Mouse (Mus musculus): ENCODE results near the gene Map1b. TPM values are rescaled to one million over a fixed set of nuclear protein-coding genes. Genes with fewer than 3 reads are reported as not detected.

The Map1b gene
- total RNA-seq (2014; rRNA removed) (589 and 781 TPM in 2 replicates), polyA plus RNA-seq (2015; fragmentation: Nextera tagmentation; extraction: Ambion mirVana) (1,169 and 2,082 TPM in 2 replicates)

DNA sequence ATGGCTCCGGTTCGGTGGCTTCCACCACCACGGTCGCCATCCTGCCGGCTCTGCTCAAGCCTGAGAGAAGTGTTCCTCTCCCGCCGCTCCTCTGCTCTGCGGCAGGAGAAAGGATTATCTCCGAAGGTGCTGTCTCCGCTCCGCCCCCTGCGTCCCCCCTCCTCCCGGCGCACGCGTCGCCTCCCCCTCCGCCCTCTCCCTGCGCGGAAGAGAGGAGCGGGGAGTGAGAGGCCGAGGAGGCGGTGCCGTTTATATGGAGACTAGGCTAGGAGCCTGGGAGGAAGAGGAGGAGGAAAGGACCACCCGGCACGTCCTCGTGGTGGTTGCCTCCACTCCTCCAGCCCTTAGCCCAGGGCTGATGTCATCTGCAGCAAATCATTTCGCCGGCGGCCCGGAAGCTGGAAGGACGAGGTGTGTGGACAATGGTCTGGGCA lies at the start of gene Map1b:
TSS of gene Map1b (minus strand) at position 93 of the 434 bp plus-strand sequence.
- DNase-seq: peak; percentile 92
- no peaks in the 10 kb centered on the region for H3K27me3 ChIP-seq (ENCODE audit: insufficient read depth, low read length)
- peak within 1 kb of the TSS; percentile 80 for H3K4me3 ChIP-seq (ENCODE audit: low read depth, low read length)
- H3K4me2 ChIP-seq (ENCODE audit: low read depth): peak within 1 kb of the TSS; percentile 79
- ATAC-seq: peak; percentile 86
- TF ChIP-seq CTCF (IDR thresholded peaks at IDR 0.05; ENCODE audit: low read depth): no peak; the same call in 1 of the 2 replicates
- 0 out of 2 replicates have a peak, but pooled peaks cover 6% of the 10 kb centered on the region for H3K4me1 ChIP-seq (ENCODE audit: insufficient read depth)
- peak within 1 kb of the TSS; percentile 98 for H3K27ac ChIP-seq (ENCODE audit: low read depth, low read length)
- WGBS: under 1% methylated on average over 22 of the region's 32 CpGs
- H3K9ac ChIP-seq: peak within 1 kb of the TSS; percentile 95
- H3K9me3 ChIP-seq (ENCODE audit: low read length): no peaks in the 10 kb centered on the region
- no peaks in the 10 kb centered on the region; the same call in 1 of the 2 replicates for H3K36me3 ChIP-seq (ENCODE audit: insufficient read depth)

DNA sequence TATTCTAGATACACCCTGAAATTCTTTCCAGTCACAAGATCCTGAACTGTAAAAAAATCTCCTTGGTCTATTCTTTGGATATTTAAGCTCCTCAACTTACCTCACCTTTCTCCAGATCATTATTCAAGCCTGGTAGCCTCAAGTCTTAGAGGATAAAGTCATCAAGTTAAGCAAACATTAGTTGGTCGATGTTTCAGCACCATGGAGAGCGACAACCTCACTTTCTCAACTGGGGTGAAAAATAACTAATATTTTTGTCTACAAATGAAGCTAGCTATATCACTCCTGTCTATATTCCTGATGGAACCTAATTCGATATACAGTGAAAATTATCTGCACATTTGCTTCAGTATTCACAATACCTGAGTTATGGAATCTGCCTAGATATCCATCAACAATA lies 48.0 kb upstream of the Map1b start:
- WGBS: 39% methylated on average over 3 of the region's 3 CpGs
- Histone ChIP-seq H3K4me1 (ENCODE audit: insufficient read depth) (peaks cover 3% of the 10 kb centered on the region; the same call in 1 of the 2 replicates), H3K9ac (no peak overlapping the region), H3K27me3 (ENCODE audit: insufficient read depth, low read length) (no peaks in the 10 kb centered on the region), H3K4me3 (ENCODE audit: low read depth, low read length) (no peak overlapping the region), H3K9me3 (ENCODE audit: low read length) (no peaks in the 10 kb centered on the region), H3K4me2 (ENCODE audit: low read depth) (no peak overlapping the region), H3K27ac (ENCODE audit: low read depth, low read length) (no peak overlapping the region), H3K36me3 (ENCODE audit: insufficient read depth) (no peaks in the 10 kb centered on the region)
- ATAC-seq: no peak
- no peak for TF ChIP-seq CTCF (IDR thresholded peaks at IDR 0.05; ENCODE audit: low read depth)
- no peak for DNase-seq

DNA sequence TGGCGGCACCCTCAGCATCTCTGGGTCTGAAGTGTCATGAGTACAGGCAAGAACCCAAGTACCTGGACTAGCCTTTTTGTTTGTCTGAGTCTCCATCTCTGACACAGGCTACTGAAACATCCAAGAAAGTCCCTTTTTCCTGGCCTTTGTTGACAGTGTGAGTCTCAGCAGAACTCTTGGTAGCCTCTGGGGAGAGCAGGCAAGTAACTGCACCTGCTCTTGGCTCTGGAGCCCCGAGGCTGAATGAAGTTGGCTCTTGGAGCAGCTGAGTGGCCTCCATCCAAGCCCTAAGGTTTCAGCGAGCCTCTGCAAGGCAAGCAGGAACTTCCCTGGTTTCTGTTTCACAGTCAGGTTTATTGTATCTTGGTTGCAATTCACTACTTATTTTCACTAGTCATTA lies 46.7 kb upstream of the Map1b start:
- Histone ChIP-seq H3K36me3 (ENCODE audit: insufficient read depth) (no peaks in the 10 kb centered on the region), H3K4me1 (ENCODE audit: insufficient read depth) (peaks cover 3% of the 10 kb centered on the region; the same call in 1 of the 2 replicates), H3K9me3 (ENCODE audit: low read length) (no peaks in the 10 kb centered on the region), H3K27me3 (ENCODE audit: insufficient read depth, low read length) (no peaks in the 10 kb centered on the region), H3K4me2 (ENCODE audit: low read depth) (no peak overlapping the region), H3K27ac (ENCODE audit: low read depth, low read length) (no peak overlapping the region), H3K4me3 (ENCODE audit: low read depth, low read length) (no peak overlapping the region), H3K9ac (no peak overlapping the region)
- 43% methylated on average over 3 of the region's 3 CpGs for WGBS
- ATAC-seq: no peak
- DNase-seq: no peak
- TF ChIP-seq CTCF (IDR thresholded peaks at IDR 0.05; ENCODE audit: low read depth): no peak

DNA sequence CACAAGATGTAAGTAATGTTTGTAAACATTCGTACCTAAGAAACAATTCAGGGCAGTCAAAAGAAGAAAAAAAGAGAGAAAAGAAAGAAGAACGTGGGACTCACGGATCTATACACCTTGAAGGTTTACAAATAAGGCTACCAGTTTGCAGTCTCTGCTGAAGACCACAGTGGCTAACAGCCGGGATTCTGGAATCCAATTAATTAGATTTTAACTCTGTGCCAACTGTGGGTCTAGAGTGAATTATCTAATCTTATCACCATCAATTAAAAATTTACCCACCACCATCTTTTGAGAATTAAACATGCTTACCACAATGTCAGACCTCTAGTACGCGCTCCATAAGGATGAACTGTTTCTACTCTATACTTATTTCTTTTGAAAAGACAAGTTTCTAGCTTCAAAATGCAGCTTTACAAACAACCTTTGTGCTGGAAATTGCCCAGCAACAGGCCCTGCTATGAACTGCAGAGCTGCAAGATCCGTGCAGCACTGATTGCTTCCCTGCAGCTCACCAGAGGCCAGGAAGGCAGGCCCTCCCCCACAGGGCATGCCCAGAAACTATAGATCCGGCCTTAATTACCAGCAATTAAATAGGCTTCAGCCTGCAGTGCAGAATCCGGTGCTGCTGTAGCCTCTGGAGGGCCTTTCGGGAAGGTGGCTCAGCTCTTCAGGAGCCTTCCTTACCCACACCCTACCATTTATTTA lies 45.7 kb upstream of the Map1b start:
- TF ChIP-seq CTCF (IDR thresholded peaks at IDR 0.05; ENCODE audit: low read depth): no peak
- ATAC-seq: peak; percentile 25; the same call in 1 of the 2 replicates
- WGBS: 14% methylated on average over 10 of the region's 10 CpGs

DNA sequence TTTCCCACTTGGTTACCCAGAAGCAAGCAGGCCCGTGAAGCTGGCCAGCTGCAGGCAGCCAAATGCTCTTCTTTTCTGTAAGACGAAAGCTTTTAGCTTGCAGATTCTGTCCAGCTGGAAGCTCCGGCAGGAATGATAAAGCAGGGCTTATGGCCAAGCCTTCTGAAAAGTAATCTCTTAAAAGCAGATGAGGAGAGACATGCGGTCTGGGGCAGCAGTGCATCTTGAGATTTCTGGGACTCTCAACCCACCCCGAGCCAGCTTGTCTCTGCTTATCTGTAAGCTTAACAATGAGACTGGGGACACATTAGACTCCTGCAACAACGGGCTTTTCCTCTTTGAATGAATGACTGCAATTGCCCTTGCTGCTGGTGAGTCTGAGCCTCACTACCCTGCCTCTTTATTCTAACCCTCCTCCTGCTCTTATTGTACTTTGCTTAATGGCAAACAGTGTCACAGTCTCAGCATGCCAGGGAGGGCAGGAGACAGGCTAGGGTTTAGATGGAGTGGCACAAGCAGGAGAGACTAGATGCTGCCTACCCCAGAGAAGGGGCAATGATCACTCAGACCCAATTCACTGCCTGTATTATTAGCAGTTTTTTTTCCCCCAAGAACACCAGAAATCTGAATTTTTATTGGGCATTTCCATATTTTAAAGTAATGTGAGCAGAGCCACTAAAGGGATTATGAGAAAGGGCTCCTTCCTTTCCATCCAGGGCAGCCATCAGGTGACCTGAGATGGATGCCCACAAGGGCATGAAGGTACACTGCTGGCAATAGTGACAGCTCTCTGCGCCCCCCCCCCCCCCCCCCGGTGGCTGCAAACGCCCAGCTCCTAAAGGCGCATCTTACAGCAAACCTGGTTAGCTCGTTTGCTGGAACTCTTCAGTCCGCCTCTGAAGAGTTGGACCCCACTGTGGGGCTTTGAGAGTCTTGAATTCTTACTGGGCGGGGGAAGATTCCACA lies 44.6 kb upstream of the Map1b start:
- no peaks in the 10 kb centered on the region for H3K36me3 ChIP-seq (ENCODE audit: insufficient read depth)

More for the DNA sequence above, 45.7 kb upstream of the Map1b start:
- Histone ChIP-seq H3K4me2 (ENCODE audit: low read depth) (no peak overlapping the region), H3K27me3 (ENCODE audit: insufficient read depth, low read length) (no peaks in the 10 kb centered on the region), H3K27ac (ENCODE audit: low read depth, low read length) (no peak overlapping the region), H3K4me3 (ENCODE audit: low read depth, low read length) (no peak overlapping the region), H3K36me3 (ENCODE audit: insufficient read depth) (no peaks in the 10 kb centered on the region), H3K4me1 (ENCODE audit: insufficient read depth) (peaks cover 3% of the 10 kb centered on the region; the same call in 1 of the 2 replicates), H3K9ac (no peak overlapping the region), H3K9me3 (ENCODE audit: low read length) (no peaks in the 10 kb centered on the region)
- no peak for DNase-seq

DNA sequence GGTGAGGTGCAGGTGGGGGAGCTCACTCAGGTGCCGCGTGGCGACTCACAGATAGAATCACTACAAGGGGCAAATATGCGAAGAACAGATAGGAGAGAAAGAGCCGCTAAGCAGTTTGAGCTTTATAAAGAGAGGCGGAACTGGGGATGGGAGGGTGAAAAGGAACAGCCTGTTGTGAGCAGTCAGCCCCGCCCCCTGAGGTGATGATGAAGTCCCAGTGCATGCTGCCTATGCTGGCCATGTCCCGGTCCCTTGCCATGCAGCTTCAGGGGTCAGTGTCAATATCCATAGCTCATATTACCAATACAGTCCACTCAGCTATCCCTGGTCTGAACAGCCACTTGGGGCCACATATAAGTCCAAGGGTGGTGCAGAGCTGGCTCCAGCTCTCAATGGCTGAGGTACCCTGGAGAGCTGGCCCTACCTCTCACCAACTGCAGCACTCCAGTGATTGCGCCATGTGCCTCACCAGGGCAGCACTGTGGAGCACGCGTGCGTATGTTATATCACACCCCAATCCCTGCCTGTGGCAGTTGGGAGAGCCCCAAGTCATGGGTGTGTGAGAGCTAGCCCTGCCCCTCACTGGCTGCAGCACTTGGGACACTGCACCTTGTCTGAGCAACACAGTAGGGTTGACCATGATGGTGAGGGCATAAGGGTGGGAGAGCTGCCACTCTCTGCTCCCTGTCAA lies 42.0 kb upstream of the Map1b start:
- H3K9me3 ChIP-seq (ENCODE audit: low read length): no peaks in the 10 kb centered on the region
- no peak overlapping the region for H3K4me2 ChIP-seq (ENCODE audit: low read depth)
- no peak overlapping the region for H3K27ac ChIP-seq (ENCODE audit: low read depth, low read length)
- H3K4me3 ChIP-seq (ENCODE audit: low read depth, low read length): no peak overlapping the region
- H3K27me3 ChIP-seq (ENCODE audit: insufficient read depth, low read length): no peaks in the 10 kb centered on the region
- TF ChIP-seq CTCF (IDR thresholded peaks at IDR 0.05; ENCODE audit: low read depth): no peak
- no peak for DNase-seq
- H3K4me1 ChIP-seq (ENCODE audit: insufficient read depth): peaks cover 3% of the 10 kb centered on the region; the same call in 1 of the 2 replicates
- ATAC-seq: no peak
- H3K36me3 ChIP-seq (ENCODE audit: insufficient read depth): no peaks in the 10 kb centered on the region
- H3K9ac ChIP-seq: no peak overlapping the region
- WGBS: 76% methylated on average over 12 of the region's 12 CpGs

More for the DNA sequence above, 44.6 kb upstream of the Map1b start:
- Histone ChIP-seq H3K27me3 (ENCODE audit: insufficient read depth, low read length) (no peaks in the 10 kb centered on the region), H3K4me2 (ENCODE audit: low read depth) (no peak overlapping the region), H3K9me3 (ENCODE audit: low read length) (no peaks in the 10 kb centered on the region), H3K27ac (ENCODE audit: low read depth, low read length) (no peak overlapping the region), H3K9ac (no peak overlapping the region), H3K4me1 (ENCODE audit: insufficient read depth) (peaks cover 3% of the 10 kb centered on the region; the same call in 1 of the 2 replicates), H3K4me3 (ENCODE audit: low read depth, low read length) (no peak overlapping the region)
- ATAC-seq (peak; percentile 59), DNase-seq (peak; percentile 66)
- WGBS: 30% methylated on average over 13 of the region's 13 CpGs
- TF ChIP-seq CTCF (IDR thresholded peaks at IDR 0.05; ENCODE audit: low read depth): no peak

Measured in forebrain, postnatal 0 days (tissue).